Comparison of ENCODE assay signal across 27 mouse cellular contexts in genomic region chr7:99171730-99172463, GRCm38 (mm10). TPM values are rescaled to one million over a fixed set of nuclear protein-coding genes. Genes with fewer than 3 reads are reported as not detected.
DNase-seq lines count a peak whose midpoint lies in the region; ATAC-seq and TF ChIP-seq lines count a peak whose summit lies in the region.
"Had no signal": no experiment of that assay in that cellular context is flagged by ENCODE, and none has a peak within 500 bp of the region (broad histone marks: within the 10 kb centered on the region; RNA-seq: fewer than 3 reads in every experiment).

No protein-coding gene starts in this region.

- H3K27me3 ChIP-seq in intestine, embryonic 16.5 days (replicated peaks; ENCODE audit: control insufficient read depth, insufficient read depth, low read length): no peaks in the 10 kb centered on the region
- H3K27me3 ChIP-seq in intestine, embryonic 15.5 days (replicated peaks): no peaks in the 10 kb centered on the region
- H3K27me3 ChIP-seq: forebrain, embryonic 12.5 days; heart, embryonic 12.5 days; midbrain, embryonic 15.5 days; neural tube, embryonic 15.5 days had no signal

- in situ Hi-C loops in ES-E14 (cut with MboI; ENCODE audit: low sequenced_read_pairs in 2 of 2, unreplicated experiment in 2 of 2): no loop called here

- H3K4me1 ChIP-seq in intestine, embryonic 16.5 days (ENCODE audit: control insufficient read depth, insufficient read depth, low read length): peaks cover 57% of the 10 kb centered on the region
- peaks cover 30% of the 10 kb centered on the region for H3K4me1 ChIP-seq in intestine, embryonic 15.5 days (replicated peaks)
- peaks cover 0 to 5% of the 10 kb centered on the region in 2 experiments; a peak in 1 of 4 replicates for H3K4me1 ChIP-seq in ES-E14 (ENCODE audit: control insufficient read depth in 2 of 2, insufficient read depth in 2 of 2, low read length in 2 of 2, poor library complexity in 1 of 2)
- H3K4me1 ChIP-seq: forebrain, embryonic 12.5 days; midbrain, embryonic 15.5 days; neural tube, embryonic 15.5 days had no signal

- no peaks in the 10 kb centered on the region; the same call in 1 of the 2 replicates for H3K36me3 ChIP-seq in intestine, embryonic 16.5 days (ENCODE audit: control insufficient read depth, insufficient read depth, low read length)
- H3K36me3 ChIP-seq in intestine, embryonic 15.5 days: no peaks in the 10 kb centered on the region
- H3K36me3 ChIP-seq in ES-E14 (ENCODE audit: control insufficient read depth, insufficient read depth, low read length, poor library complexity, severe bottlenecking): no peaks in the 10 kb centered on the region
- H3K36me3 ChIP-seq: forebrain, embryonic 12.5 days; G1E; heart, embryonic 12.5 days; midbrain, embryonic 15.5 days; neural tube, embryonic 15.5 days had no signal

- peak overlapping the region; percentile 41 for H3K27ac ChIP-seq in intestine, embryonic 16.5 days (ENCODE audit: low read length)
- H3K27ac ChIP-seq in intestine, embryonic 15.5 days: no peak overlapping the region
- no peak overlapping the region for H3K27ac ChIP-seq in ES-E14 (ENCODE audit: insufficient read depth, low read depth, low read length, poor library complexity, severe bottlenecking)
- H3K27ac ChIP-seq: forebrain, embryonic 12.5 days; hindbrain, postnatal 0 days; midbrain, embryonic 15.5 days; neural tube, embryonic 15.5 days had no signal

- peak overlapping the region; percentile 21; the same call in 1 of the 2 replicates for H3K9ac ChIP-seq in intestine, embryonic 16.5 days (ENCODE audit: low read depth, low read length)
- no peak overlapping the region for H3K9ac ChIP-seq in intestine, embryonic 15.5 days
- no peak overlapping the region for H3K9ac ChIP-seq in ES-E14 (ENCODE audit: insufficient read depth, low read depth, low read length, poor library complexity, severe bottlenecking)
- H3K9ac ChIP-seq: forebrain, embryonic 12.5 days; heart, embryonic 12.5 days; midbrain, embryonic 15.5 days; neural tube, embryonic 15.5 days had no signal

- no peak overlapping the region for H3K4me2 ChIP-seq in intestine, embryonic 16.5 days (ENCODE audit: low read depth, low read length)
- no peak overlapping the region for H3K4me2 ChIP-seq in intestine, embryonic 15.5 days (replicated peaks)
- H3K4me2 ChIP-seq: forebrain, embryonic 12.5 days; heart, embryonic 12.5 days; midbrain, embryonic 15.5 days; neural tube, embryonic 15.5 days had no signal

- no peaks in the 10 kb centered on the region for H3K9me3 ChIP-seq in intestine, embryonic 16.5 days (ENCODE audit: control insufficient read depth, low read length)
- H3K9me3 ChIP-seq in intestine, embryonic 15.5 days: no peaks in the 10 kb centered on the region
- H3K9me3 ChIP-seq in ES-E14 (ENCODE audit: control insufficient read depth, insufficient read depth, low read depth, low read length): no peaks in the 10 kb centered on the region
- H3K9me3 ChIP-seq: forebrain, embryonic 12.5 days; G1E; heart, embryonic 12.5 days; midbrain, embryonic 15.5 days; neural tube, embryonic 15.5 days had no signal

- DNase-seq in kidney, postnatal 4 days: peak; percentile 36 to 61
- no peak for DNase-seq in kidney, adult 11 months
- peak; percentile 21 for DNase-seq in ES-E14 (ENCODE audit: low read depth, low spot score)
- peak; percentile 72 for DNase-seq in ZHBTc4 (ENCODE audit: low read depth, low spot score)
- no peak for DNase-seq in cerebellum, postnatal 4 days (ENCODE audit: low spot score in 2 of 2)
- DNase-seq in cerebellum, adult 8-10 months: no peak
- DNase-seq: adrenal gland, postnatal 25 days; B cell, adult 2 months; cerebellum, postnatal 10 days; gastrocnemius, postnatal 14 days; kidney, adult 9 months; layer of hippocampus, adult 9-11 months; liver; lung, adult 18-20 months; retina, postnatal 1 day; right cerebral cortex, postnatal 14 days; thymus, postnatal 14 days had no signal

- 60% methylated on average over 10 of the region's 10 CpGs for WGBS in intestine, embryonic 16.5 days
- WGBS in intestine, embryonic 15.5 days: 60% methylated on average over 10 of the region's 10 CpGs

- ATAC-seq in intestine, embryonic 16.5 days: no peak
- no peak for ATAC-seq in intestine, embryonic 15.5 days
- ATAC-seq: hindbrain, postnatal 0 days; lung, postnatal 0 days; midbrain, embryonic 15.5 days had no signal

- H3K4me3 ChIP-seq in intestine, embryonic 16.5 days (ENCODE audit: low read length): no peak overlapping the region
- H3K4me3 ChIP-seq in intestine, embryonic 15.5 days (replicated peaks): no peak overlapping the region
- H3K4me3 ChIP-seq in ES-E14 (ENCODE audit: insufficient read depth in 1 of 2, low read depth in 1 of 2, low read length in 2 of 2, poor library complexity in 1 of 2, severe bottlenecking in 1 of 2): no peak overlapping the region
- H3K4me3 ChIP-seq: erythroblast, embryonic 14.5 days; forebrain, embryonic 12.5 days; heart, embryonic 12.5 days; midbrain, embryonic 15.5 days; neural tube, embryonic 15.5 days had no signal

TF ChIP-seq in ES-E14, 5 proteins besides CTCF, POLR2A, EP300 and RAD21:
- no peak for TF ChIP-seq CHD2 (IDR thresholded peaks at IDR 0.05; ENCODE audit: low read depth, low read length)
- no peak for TF ChIP-seq ZNF384 (IDR thresholded peaks at IDR 0.05; ENCODE audit: low read depth, low read length)
- TF ChIP-seq HCFC1 (IDR thresholded peaks at IDR 0.05; ENCODE audit: borderline replicate concordance, insufficient read depth, low read length): no peak
- TF ChIP-seq MAFK (IDR thresholded peaks at IDR 0.05; ENCODE audit: insufficient read depth, low read depth, low read length): no peak
- no peak for TF ChIP-seq ZC3H11A (IDR thresholded peaks at IDR 0.05; ENCODE audit: borderline replicate concordance, low read depth, low read length)

RNA-seq across cellular contexts. Expression of gene Dgat2, which starts 10.6 kb away (rescaled TPM):
- 325 and 488 TPM in 2 replicates for polyA plus RNA-seq in intestine, embryonic 16.5 days (2015; fragmentation: Nextera tagmentation; extraction: Ambion mirVana)
- polyA plus RNA-seq in intestine, embryonic 15.5 days (2015; fragmentation: Nextera tagmentation; extraction: Ambion mirVana): 176 and 204 TPM in 2 replicates
- total RNA-seq in ES-E14 (2012; rRNA removed): 16.4 and 17.0 TPM in 2 replicates

RNA-seq across cellular contexts. Expression of gene Uvrag, which starts 31.0 kb away (rescaled TPM):
- polyA plus RNA-seq in intestine, embryonic 16.5 days (2015; fragmentation: Nextera tagmentation; extraction: Ambion mirVana): 17.4 and 18.3 TPM in 2 replicates
- polyA plus RNA-seq in intestine, embryonic 15.5 days (2015; fragmentation: Nextera tagmentation; extraction: Ambion mirVana): 20.5 and 20.9 TPM in 2 replicates
- total RNA-seq in ES-E14 (2012; rRNA removed): 13.6 and 14.6 TPM in 2 replicates

Comparison
In these comparisons a context has a peak if more than half of its experiments do, and no peak if none do; other contexts are left out.
1. DNase-seq: peak in kidney, postnatal 4 days (2 of 2), ES-E14 (single experiment) and ZHBTc4 (single experiment); none in kidney, adult 11 months (single experiment), cerebellum, postnatal 4 days (0 of 2) and cerebellum, adult 8-10 months (single experiment).